Mouse (Mus musculus) regulatory T cell (primary cell): ENCODE data around the gene Exo5.

ENCODE experiments used
- in situ Hi-C: fragments of 300-600 bp; cut with MboI, MseI; formaldehyde crosslinking; loops from one replicate; pipeline ENCODE4 v1.15.1; 2025; ENCODE audit warnings: high pct_unique_total_duplicates

Gene Exo5

DNA sequence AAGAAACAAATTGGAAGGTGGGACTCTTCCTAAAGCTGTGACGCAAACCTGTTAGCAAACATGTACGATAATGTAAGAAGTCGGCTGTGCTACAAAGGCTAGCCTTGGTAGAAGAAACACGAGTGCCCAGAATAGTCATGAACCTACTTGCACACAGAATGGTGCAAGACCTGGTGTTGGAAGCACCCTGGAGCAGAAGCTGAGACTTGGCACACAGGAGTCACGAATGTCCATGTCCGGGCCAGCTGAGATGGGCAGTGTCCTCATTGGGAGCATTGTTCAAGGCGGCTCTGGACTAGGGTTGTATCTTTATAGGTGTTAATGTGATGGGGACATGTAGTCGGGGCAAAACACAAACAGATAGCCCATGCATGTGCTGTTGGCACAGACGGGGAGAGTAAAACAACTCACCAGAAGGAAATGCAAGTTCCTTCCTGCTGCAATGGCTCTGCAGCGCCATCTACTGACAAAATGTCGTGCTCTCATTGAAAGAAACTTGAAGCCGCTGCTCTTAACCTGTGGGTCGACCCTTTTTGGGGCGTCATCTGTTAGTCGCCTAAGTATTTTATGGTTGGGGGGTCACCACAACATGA lies 15.2 kb downstream of the Exo5 start:
- in situ Hi-C loops, result loop anchor here (5.0 kb wide), 2 partner anchors 62 to 227 kb away; no protein-coding TSS in a partner anchor

DNA sequence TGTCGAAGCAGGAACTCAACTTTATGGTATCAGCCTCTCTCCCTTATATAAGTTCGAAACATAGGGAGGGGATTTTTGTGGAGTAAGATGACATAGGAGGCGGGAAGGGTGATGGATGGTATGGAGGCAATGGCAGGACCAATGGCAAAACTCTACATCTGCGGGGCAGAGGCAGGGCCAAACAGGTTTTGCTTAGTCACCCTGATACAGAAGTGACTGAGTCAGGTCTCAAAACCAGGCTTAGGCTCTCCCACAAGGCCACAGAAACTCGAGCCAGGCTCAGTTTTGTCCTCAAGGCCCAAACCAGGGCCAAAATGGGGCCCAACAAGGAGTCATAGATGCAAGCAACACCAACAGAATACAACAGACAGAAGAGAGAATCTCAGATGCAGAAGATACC lies 19.2 kb downstream of the Exo5 start:
- in situ Hi-C loops, result no loop called here

GRCm38 (mm10) chr4:120904533-120904932 lies 20.3 kb downstream of the Exo5 start:
- in situ Hi-C loops, result loop anchor here (5.0 kb wide), 1 partner anchor 322 kb away; no protein-coding TSS in a partner anchor

GRCm38 (mm10) chr4:120895810-120896584 lies 28.8 kb downstream of the Exo5 start:
- in situ Hi-C loops, result no loop called here

GRCm38 (mm10) chr4:120895226-120895625 lies 29.6 kb downstream of the Exo5 start:
- in situ Hi-C loops, result no loop called here

DNA sequence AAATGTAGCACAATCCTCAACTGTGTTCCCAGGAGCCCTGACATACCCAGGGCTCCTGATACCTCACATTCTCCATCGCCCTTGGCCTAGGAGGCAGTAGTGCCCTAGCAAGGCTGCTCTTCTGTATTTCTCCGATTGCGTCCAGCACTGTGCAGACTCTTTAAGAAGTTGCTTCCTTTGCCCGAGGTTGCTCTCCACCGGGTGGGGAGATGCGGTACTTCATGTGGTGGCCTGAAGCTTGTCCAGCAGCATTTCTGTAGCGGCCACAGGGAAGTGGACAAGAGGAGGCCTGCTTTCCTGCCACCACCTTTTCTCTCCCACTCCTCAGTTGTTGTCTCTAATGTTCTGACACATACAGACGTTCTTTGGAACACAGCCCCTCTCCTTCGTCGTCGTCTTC lies 30.2 kb downstream of the Exo5 start:
- in situ Hi-C loops, result no loop called here

- in situ Hi-C loops, result no loop called here
These were observed 31.0 kb downstream of the Exo5 start for GRCm38 (mm10) chr4:120893656-120894401.

- in situ Hi-C loops, result no loop called here
These were observed 32.3 kb downstream of the Exo5 start for GRCm38 (mm10) chr4:120892516-120892915.

DNA sequence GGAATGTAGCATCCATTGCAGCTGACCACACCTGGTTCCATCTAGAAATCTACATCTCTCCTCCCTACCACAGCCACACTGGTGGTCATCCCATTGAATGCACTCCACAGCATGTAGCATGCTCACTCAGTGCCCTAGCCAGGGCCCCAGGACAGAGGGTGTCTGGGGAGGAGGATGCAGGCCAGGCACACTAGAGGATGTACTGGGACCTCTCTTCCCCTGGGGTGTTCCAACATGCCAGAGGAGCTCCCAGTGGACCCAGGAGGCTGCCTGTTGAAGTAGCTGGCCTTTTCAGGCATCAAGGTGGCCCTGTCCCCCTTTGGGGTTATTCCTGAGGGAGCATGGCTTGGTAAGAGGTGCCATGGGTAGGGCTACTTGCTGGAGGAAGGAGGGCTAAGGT lies 32.9 kb downstream of the Exo5 start:
- in situ Hi-C loops, result no loop called here

DNA sequence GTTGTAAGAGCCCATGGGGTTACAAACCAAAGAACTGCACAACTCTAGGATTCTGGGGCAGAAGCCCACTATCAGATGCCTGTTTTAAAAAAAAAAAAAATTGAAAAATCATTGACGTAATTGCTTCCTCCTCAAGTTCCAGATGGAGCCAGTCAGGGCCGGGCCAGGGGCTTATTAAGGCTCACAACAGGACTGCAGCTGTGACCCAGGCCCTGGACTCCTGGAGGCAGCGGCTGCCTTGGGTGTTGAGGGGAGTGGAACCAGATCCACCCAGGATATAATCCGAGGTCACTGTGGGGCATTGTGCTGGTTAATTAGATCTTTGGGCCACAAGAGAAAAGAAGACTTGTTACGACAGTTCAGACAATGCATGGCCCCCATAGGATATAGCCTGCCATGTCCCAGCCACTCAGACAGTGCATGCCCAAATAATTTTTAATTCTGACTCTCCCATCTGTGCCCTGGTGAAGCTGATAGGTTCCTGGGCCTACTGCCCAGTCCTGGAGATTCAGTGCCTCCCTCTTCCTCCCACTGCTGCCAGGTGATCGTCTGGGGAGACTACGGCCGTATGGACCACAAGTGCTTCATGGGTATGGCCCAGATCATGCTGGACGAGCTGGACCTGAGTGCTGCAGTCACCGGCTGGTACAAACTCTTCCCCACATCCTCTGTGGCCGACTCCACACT lies 33.9 kb downstream of the Exo5 start:
- in situ Hi-C loops, result no loop called here

DNA sequence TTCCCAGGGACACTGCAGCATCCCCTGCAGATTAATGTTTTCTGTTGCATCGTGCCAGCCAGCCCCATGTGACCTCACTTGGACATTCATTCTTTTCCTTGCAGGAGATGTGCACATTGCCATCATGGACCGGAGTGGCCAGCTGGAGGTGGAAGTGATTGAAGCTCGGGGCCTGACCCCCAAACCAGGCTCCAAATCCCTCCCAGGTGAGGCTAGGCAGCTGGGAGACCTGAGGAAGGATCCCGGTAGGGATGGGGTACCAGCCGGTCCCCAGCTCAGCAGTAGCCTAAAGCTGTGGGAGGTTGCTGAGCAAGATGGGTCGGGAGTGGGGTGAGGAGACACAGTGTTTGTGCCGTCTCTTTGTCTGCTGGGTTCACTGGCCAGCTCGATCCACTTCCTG lies 35.9 kb downstream of the Exo5 start:
- in situ Hi-C loops, result no loop called here

- in situ Hi-C loops, result no loop called here
These were observed 37.3 kb downstream of the Exo5 start for GRCm38 (mm10) chr4:120887381-120888112.

GRCm38 (mm10) chr4:120886811-120887210 lies 38.0 kb downstream of the Exo5 start:
- in situ Hi-C loops, result no loop called here

DNA sequence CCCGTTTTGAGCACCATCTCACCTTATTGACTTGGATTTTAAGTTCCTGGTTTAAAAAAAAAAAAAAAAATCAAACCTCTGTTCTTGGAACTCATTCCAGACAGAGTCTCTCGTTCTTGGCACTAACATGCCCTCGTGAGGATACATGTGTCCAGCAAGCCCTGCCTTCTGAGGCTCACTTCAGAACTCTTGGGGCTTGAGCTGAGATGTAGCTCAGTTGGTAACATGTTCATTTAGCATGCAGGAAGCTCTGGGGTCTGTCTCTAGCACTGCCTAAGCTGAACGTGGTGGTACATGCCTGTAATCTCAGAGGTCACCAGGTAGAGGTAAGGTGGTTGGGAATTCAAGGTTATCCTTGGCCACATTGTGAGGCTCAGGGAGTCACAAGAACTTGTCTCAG lies 38.7 kb downstream of the Exo5 start:
- in situ Hi-C loops, result no loop called here

GRCm38 (mm10) chr4:120885208-120886120 lies 39.4 kb downstream of the Exo5 start:
- in situ Hi-C loops, result no loop called here

GRCm38 (mm10) chr4:120882002-120882625 lies 42.7 kb downstream of the Exo5 start:
- in situ Hi-C loops, result loop anchor here (5.0 kb wide), 1 partner anchor 35 kb away; no protein-coding TSS in a partner anchor

DNA sequence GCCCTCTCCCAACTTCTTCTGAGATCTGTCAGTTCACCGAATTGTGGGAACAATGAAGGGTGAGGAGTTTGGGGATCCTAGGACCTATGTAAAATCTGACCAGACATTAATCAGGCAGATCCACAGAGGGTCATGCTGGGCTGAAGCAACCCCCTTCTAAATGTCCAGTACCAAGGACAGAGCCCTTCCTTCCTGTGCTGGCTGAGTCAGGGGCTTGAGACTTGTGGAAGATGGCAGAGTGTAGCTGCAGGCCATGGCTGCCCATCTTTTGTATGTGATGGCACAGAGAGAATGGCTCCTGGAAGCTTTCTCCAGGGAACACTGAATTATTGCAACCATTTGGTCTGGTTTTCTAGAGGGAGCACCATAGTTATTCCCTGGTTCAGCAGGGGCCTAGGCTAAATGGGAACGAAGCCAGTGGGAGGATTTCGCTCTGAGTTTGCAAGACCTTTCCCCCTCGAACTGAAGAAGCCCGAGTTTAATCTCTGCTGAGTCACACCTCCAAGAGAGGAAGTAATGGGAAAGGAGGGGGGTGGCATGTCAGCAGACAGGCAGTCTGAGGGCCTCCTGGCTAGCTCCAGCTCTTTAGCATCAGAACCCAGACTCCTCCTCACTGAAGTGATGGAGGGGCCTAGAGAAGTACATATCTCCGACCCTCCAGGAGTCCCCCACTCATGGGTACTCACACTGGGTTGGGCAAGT lies 43.9 kb downstream of the Exo5 start:
- in situ Hi-C loops, result loop anchor here (5.0 kb wide), 1 partner anchor 34 kb away; no protein-coding TSS in a partner anchor

DNA sequence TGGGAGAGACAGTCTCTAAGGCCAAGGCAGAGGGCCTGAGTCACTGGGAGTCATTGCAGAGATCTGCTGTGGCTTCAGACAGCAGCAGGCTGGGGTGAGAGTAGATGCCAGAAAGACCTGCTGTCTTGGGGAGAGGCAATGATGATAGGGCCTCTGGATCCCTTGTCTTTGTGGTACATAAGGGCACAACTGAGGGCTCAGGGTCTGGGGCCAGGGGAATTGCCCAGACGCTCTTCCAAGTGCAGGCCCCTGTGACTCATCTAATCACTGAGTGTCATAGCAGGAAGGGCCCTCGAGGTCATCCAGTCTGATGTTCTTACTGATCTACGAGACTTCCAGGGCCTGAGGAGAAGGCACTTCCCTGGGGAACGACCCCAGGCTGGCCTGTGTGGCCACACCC lies 45.4 kb downstream of the Exo5 start:
- in situ Hi-C loops, result no loop called here

- in situ Hi-C loops, result no loop called here
These were observed 46.1 kb downstream of the Exo5 start for GRCm38 (mm10) chr4:120878728-120879127.
